Mouse (Mus musculus) MEL (cell line): ENCODE results near the gene Prg4.

Experiments used
- CHD2 ChIP-seq: IDR thresholded peaks from 2 replicates; pipeline ENCODE4 v1.6.1; 2011; ENCODE audit warnings: low read length, improper control_type of control experiment
- CTCF ChIP-seq, 3 experiments: IDR thresholded peaks in 2 of 3; conservative IDR thresholded peaks in 1 of 3; 2 replicates each; pipeline ENCODE4 v1.5.1; 2011 to 2012; ENCODE audit warnings: low read length in 3 of 3, low read depth in 2 of 3, mild to moderate bottlenecking in 2 of 3, improper control_type of control experiment in 1 of 3, inconsistent platforms in 1 of 3, mixed read lengths in 1 of 3, moderate library complexity in 1 of 3; ENCODE audit not compliant: control insufficient read depth in 1 of 3, insufficient read depth in 1 of 3, poor library complexity in 1 of 3, severe bottlenecking in 1 of 3
- EP300 ChIP-seq, 2 experiments: IDR thresholded peaks; 2 replicates each; pipeline ENCODE4 v1.6.1; 2011; ENCODE audit warnings: improper control_type of control experiment in 2 of 2, low read length in 2 of 2, low read depth in 1 of 2, mild to moderate bottlenecking in 1 of 2
- GATA1 ChIP-seq: IDR thresholded peaks from 2 replicates; pipeline ENCODE4 v1.6.1; 2011; ENCODE audit warnings: low read depth, low read length, improper control_type of control experiment
- HCFC1 ChIP-seq: IDR thresholded peaks from 2 replicates; pipeline ENCODE4 v1.6.1; 2012; ENCODE audit warnings: low read depth, mild to moderate bottlenecking, inconsistent platforms, low read length, improper control_type of control experiment, moderate library complexity
- NELFE ChIP-seq: IDR thresholded peaks from 2 replicates; pipeline ENCODE4 v1.6.1; 2011; ENCODE audit warnings: low read depth, low read length, improper control_type of control experiment
- POLR2A ChIP-seq, 2 experiments: IDR thresholded peaks; 2 replicates each; pipeline ENCODE4 v1.6.1; 2011 to 2012; ENCODE audit warnings: low read length in 2 of 2, mild to moderate bottlenecking in 2 of 2, control low read depth in 1 of 2, improper control_type of control experiment in 1 of 2, low read depth in 1 of 2, moderate library complexity in 1 of 2; ENCODE audit not compliant: control insufficient read depth in 1 of 2, insufficient read depth in 1 of 2, poor library complexity in 1 of 2
- POLR2AphosphoS2 ChIP-seq: IDR thresholded peaks from 2 replicates; pipeline ENCODE4 v1.6.1; 2011; ENCODE audit warnings: low read length, improper control_type of control experiment
- POLR2AphosphoS5 ChIP-seq: IDR thresholded peaks from 2 replicates; pipeline ENCODE4 v1.6.1; 2012; ENCODE audit warnings: low read depth, borderline replicate concordance, mild to moderate bottlenecking, inconsistent platforms, low read length, moderate library complexity, mixed read lengths
- SIN3A ChIP-seq: IDR thresholded peaks from 2 replicates; pipeline ENCODE4 v1.6.1; 2012; ENCODE audit warnings: low read length, improper control_type of control experiment, inconsistent platforms
- ZMIZ1 ChIP-seq: IDR thresholded peaks from 2 replicates; pipeline ENCODE4 v1.6.1; 2012; ENCODE audit warnings: low read depth, mild to moderate bottlenecking, inconsistent platforms, low read length, improper control_type of control experiment, moderate library complexity

- TF ChIP-seq HCFC1 (no peak), SIN3A (no peak), CHD2 (no peak), POLR2A (IDR thresholded peaks at IDR 0.05; ENCODE audit: control insufficient read depth in 1 of 2, insufficient read depth in 1 of 2, low read depth in 1 of 2, low read length in 2 of 2, poor library complexity in 1 of 2) (no peak), CTCF (IDR thresholded peaks at IDR 0.05 in 2 of 3, conservative IDR thresholded peaks at IDR 0.05 in 1 of 3; ENCODE audit: control insufficient read depth in 1 of 3, insufficient read depth in 1 of 3, low read depth in 2 of 3, low read length in 3 of 3, poor library complexity in 1 of 3, severe bottlenecking in 1 of 3) (no peak), GATA1 (no peak), EP300 (IDR thresholded peaks at IDR 0.05; ENCODE audit: low read depth in 1 of 2, low read length in 2 of 2) (no peak), NELFE (no peak), POLR2AphosphoS5 (no peak), POLR2AphosphoS2 (no peak), ZMIZ1 (no peak)
Observed at GRCm38 (mm10) chr1:150409996-150410395, 56.0 kb downstream of the Prg4 start.
